Mouse (Mus musculus): ENCODE measurements around the gene Phgr1. TPM values are rescaled to one million over a fixed set of nuclear protein-coding genes. Genes with fewer than 3 reads are reported as not detected.

The Phgr1 gene
- polyA plus RNA-seq, 1 experiment from 2014 or later, result not detected

- no peaks in the 10 kb centered on the region for H3K36me3 ChIP-seq (replicated peaks; ENCODE audit: insufficient read depth, low read length)
- no peak for DNase-seq
- peaks cover 11% of the 10 kb centered on the region for H3K4me1 ChIP-seq (ENCODE audit: insufficient read depth)
- H3K9me3 ChIP-seq (ENCODE audit: low read length), result no peaks in the 10 kb centered on the region
- H3K9ac ChIP-seq (replicated peaks), result no peak overlapping the region
- no peak overlapping the region for H3K27ac ChIP-seq (ENCODE audit: low read depth)
- TF ChIP-seq EP300 (IDR thresholded peaks at IDR 0.05; ENCODE audit: low read depth) (no peak), CTCF (IDR thresholded peaks at IDR 0.05; ENCODE audit: low read depth) (no peak)
- no peak for ATAC-seq
- H3K27me3 ChIP-seq (ENCODE audit: insufficient read depth, low read length), result 0 out of 2 replicates have a peak, but pooled peaks cover 3% of the 10 kb centered on the region
- 67% methylated on average over 1 of the region's 1 CpGs for WGBS (ENCODE audit: insufficient replicate concordance)
- no peak overlapping the region for H3K4me2 ChIP-seq (ENCODE audit: low read depth, low read length)
- H3K4me3 ChIP-seq (ENCODE audit: low read depth, low read length), result no peak overlapping the region
Observed at GRCm38 (mm10) chr2:118775396-118775795, 2.8 kb downstream of the Phgr1 start.

- no peak overlapping the region for H3K4me3 ChIP-seq (ENCODE audit: low read depth, low read length)
- DNase-seq (no peak), ATAC-seq (no peak)
- peaks cover 11% of the 10 kb centered on the region for H3K4me1 ChIP-seq (ENCODE audit: insufficient read depth)
- H3K9ac ChIP-seq (replicated peaks), result no peak overlapping the region
- H3K9me3 ChIP-seq (ENCODE audit: low read length), result no peaks in the 10 kb centered on the region
- peaks cover 7% of the 10 kb centered on the region; the same call in 1 of the 2 replicates for H3K27me3 ChIP-seq (ENCODE audit: insufficient read depth, low read length)
- peak overlapping the region; percentile 11; the same call in 1 of the 2 replicates for H3K27ac ChIP-seq (ENCODE audit: low read depth)
- H3K4me2 ChIP-seq (ENCODE audit: low read depth, low read length), result no peak overlapping the region
- WGBS (ENCODE audit: insufficient replicate concordance), result 81% methylated on average over 3 of the region's 4 CpGs
- no peaks in the 10 kb centered on the region for H3K36me3 ChIP-seq (replicated peaks; ENCODE audit: insufficient read depth, low read length)
- no peak for TF ChIP-seq CTCF (IDR thresholded peaks at IDR 0.05; ENCODE audit: low read depth)
- no peak for TF ChIP-seq EP300 (IDR thresholded peaks at IDR 0.05; ENCODE audit: low read depth)
Observed at GRCm38 (mm10) chr2:118775846-118776245, 3.3 kb downstream of the Phgr1 start.

- no peak overlapping the region for H3K27ac ChIP-seq (ENCODE audit: low read depth)
- H3K4me2 ChIP-seq (ENCODE audit: low read depth, low read length), result no peak overlapping the region
- H3K36me3 ChIP-seq (replicated peaks; ENCODE audit: insufficient read depth, low read length), result no peaks in the 10 kb centered on the region
- no peak for TF ChIP-seq CTCF (IDR thresholded peaks at IDR 0.05; ENCODE audit: low read depth)
- TF ChIP-seq EP300 (IDR thresholded peaks at IDR 0.05; ENCODE audit: low read depth), result no peak
- DNase-seq (no peak), ATAC-seq (no peak)
- H3K4me3 ChIP-seq (ENCODE audit: low read depth, low read length), result no peak overlapping the region
- H3K4me1 ChIP-seq (ENCODE audit: insufficient read depth), result peaks cover 11% of the 10 kb centered on the region
- H3K27me3 ChIP-seq (ENCODE audit: insufficient read depth, low read length), result peaks cover 7% of the 10 kb centered on the region; the same call in 1 of the 2 replicates
- WGBS (ENCODE audit: insufficient replicate concordance), result 56% methylated on average over 2 of the region's 2 CpGs
- no peak overlapping the region for H3K9ac ChIP-seq (replicated peaks)
- no peaks in the 10 kb centered on the region for H3K9me3 ChIP-seq (ENCODE audit: low read length)
Observed at GRCm38 (mm10) chr2:118776295-118776694, 3.7 kb downstream of the Phgr1 start.

- Histone ChIP-seq H3K9me3 (ENCODE audit: low read length) (no peaks in the 10 kb centered on the region), H3K36me3 (replicated peaks; ENCODE audit: insufficient read depth, low read length) (no peaks in the 10 kb centered on the region), H3K9ac (replicated peaks) (no peak overlapping the region), H3K4me1 (ENCODE audit: insufficient read depth) (peaks cover 11% of the 10 kb centered on the region), H3K27me3 (ENCODE audit: insufficient read depth, low read length) (peaks cover 7% of the 10 kb centered on the region; the same call in 1 of the 2 replicates), H3K4me2 (ENCODE audit: low read depth, low read length) (no peak overlapping the region), H3K27ac (ENCODE audit: low read depth) (no peak overlapping the region), H3K4me3 (ENCODE audit: low read depth, low read length) (no peak overlapping the region)
- WGBS (ENCODE audit: insufficient replicate concordance), result 57% methylated on average over 4 of the region's 4 CpGs
- no peak for DNase-seq
- no peak for TF ChIP-seq CTCF (IDR thresholded peaks at IDR 0.05; ENCODE audit: low read depth)
- no peak for TF ChIP-seq EP300 (IDR thresholded peaks at IDR 0.05; ENCODE audit: low read depth)
- no peak for ATAC-seq
Observed at GRCm38 (mm10) chr2:118778418-118778817, 5.8 kb downstream of the Phgr1 start.

- Histone ChIP-seq H3K4me1 (ENCODE audit: insufficient read depth) (peaks cover 11% of the 10 kb centered on the region), H3K9me3 (ENCODE audit: low read length) (no peaks in the 10 kb centered on the region), H3K4me3 (ENCODE audit: low read depth, low read length) (no peak overlapping the region; the same call in 1 of the 2 replicates), H3K4me2 (ENCODE audit: low read depth, low read length) (peak overlapping the region; percentile 59; the same call in 1 of the 2 replicates), H3K27ac (ENCODE audit: low read depth) (no peak overlapping the region), H3K27me3 (ENCODE audit: insufficient read depth, low read length) (peaks cover 7% of the 10 kb centered on the region; the same call in 1 of the 2 replicates), H3K36me3 (replicated peaks; ENCODE audit: insufficient read depth, low read length) (no peaks in the 10 kb centered on the region), H3K9ac (replicated peaks) (no peak overlapping the region)
- TF ChIP-seq EP300 (IDR thresholded peaks at IDR 0.05; ENCODE audit: low read depth) (no peak), CTCF (IDR thresholded peaks at IDR 0.05; ENCODE audit: low read depth) (no peak)
- no peak for DNase-seq
- whole genome bisulfite sequencing (ENCODE audit: insufficient replicate concordance), result 35% methylated on average over 10 of the region's 10 CpGs
- ATAC-seq, result no peak
Observed at GRCm38 (mm10) chr2:118779065-118779464, 6.5 kb downstream of the Phgr1 start.

- peaks cover 11% of the 10 kb centered on the region for H3K4me1 ChIP-seq (ENCODE audit: insufficient read depth)
- H3K27ac ChIP-seq (ENCODE audit: low read depth), result no peak within 1 kb of the TSS
- H3K36me3 ChIP-seq (replicated peaks; ENCODE audit: insufficient read depth, low read length), result no peaks in the 10 kb centered on the region
- H3K27me3 ChIP-seq (ENCODE audit: insufficient read depth, low read length), result peaks cover 7% of the 10 kb centered on the region; the same call in 1 of the 2 replicates
- peak; percentile 83 for ATAC-seq
- DNase-seq, result peak; percentile 92
- 8% methylated on average over 39 of the region's 39 CpGs for WGBS (ENCODE audit: insufficient replicate concordance)
- H3K9ac ChIP-seq (replicated peaks), result no peak within 1 kb of the TSS
- peak within 1 kb of the TSS; percentile 59 for H3K4me2 ChIP-seq (ENCODE audit: low read depth, low read length)
- no peak for TF ChIP-seq EP300 (IDR thresholded peaks at IDR 0.05; ENCODE audit: low read depth)
- TF ChIP-seq CTCF (IDR thresholded peaks at IDR 0.05; ENCODE audit: low read depth), result peak; percentile 50
- H3K9me3 ChIP-seq (ENCODE audit: low read length), result no peaks in the 10 kb centered on the region
- H3K4me3 ChIP-seq (ENCODE audit: low read depth, low read length), result no peak within 1 kb of the TSS; the same call in 1 of the 2 replicates
Observed at GRCm38 (mm10) chr2:118779504-118780480, 7.2 kb downstream of the Phgr1 start, which contains the start of gene Disp2. TSS of gene Disp2 (plus strand) at chr2:118779719.

Data from liver, postnatal 0 days (tissue).